Mouse (Mus musculus): ENCODE results near the gene Acad10.
"Not testable (repeated sequence)": the region's sequence is repeated elsewhere in the genome, so short reads cannot be mapped to it uniquely, and the experiment has no call there.

Gene Acad10

GRCm38 (mm10) chr5:121657656-121658055, 2.7 kb downstream of the Acad10 start:
- not testable (repeated sequence) for DNase-seq (ENCODE audit: low read depth)

GRCm38 (mm10) chr5:121656866-121657265, 3.4 kb downstream of the Acad10 start:
- DNase-seq (ENCODE audit: low read depth), result not testable (repeated sequence)

- DNase-seq (ENCODE audit: low read depth), result no peak
These were observed 5.8 kb downstream of the Acad10 start for GRCm38 (mm10) chr5:121654526-121654925.

GRCm38 (mm10) chr5:121649134-121649533, 11.2 kb downstream of the Acad10 start:
- DNase-seq (ENCODE audit: low read depth), result no peak

GRCm38 (mm10) chr5:121639601-121640000, 20.7 kb downstream of the Acad10 start:
- DNase-seq (ENCODE audit: low read depth), result no peak

- no peak for DNase-seq (ENCODE audit: low read depth)
These were observed 23.0 kb downstream of the Acad10 start for GRCm38 (mm10) chr5:121637296-121637695.

- DNase-seq (ENCODE audit: low read depth), result no peak
These were observed 25.6 kb downstream of the Acad10 start for GRCm38 (mm10) chr5:121634668-121635067.

GRCm38 (mm10) chr5:121632804-121633203, 27.5 kb downstream of the Acad10 start:
- no peak for DNase-seq (ENCODE audit: low read depth)

- DNase-seq (ENCODE audit: low read depth), result not testable (repeated sequence)
These were observed 29.1 kb downstream of the Acad10 start for GRCm38 (mm10) chr5:121631106-121631647.

- peak; percentile 85 for DNase-seq (ENCODE audit: low read depth)
These were observed 32.4 kb downstream of the Acad10 start for GRCm38 (mm10) chr5:121627871-121628270.

GRCm38 (mm10) chr5:121623241-121623640, 37.1 kb downstream of the Acad10 start:
- peak; percentile 47 for DNase-seq (ENCODE audit: low read depth)

GRCm38 (mm10) chr5:121621102-121621501, 39.2 kb downstream of the Acad10 start:
- no peak for DNase-seq (ENCODE audit: low read depth)

GRCm38 (mm10) chr5:121618592-121619513, 41.5 kb downstream of the Acad10 start, which contains the start of gene Acad12:
Gene Acad12 (minus strand): TSS chr5:121618938.
- peak; percentile 95 for DNase-seq (ENCODE audit: low read depth)

GRCm38 (mm10) chr5:121614921-121615320, 45.4 kb downstream of the Acad10 start:
- not testable (repeated sequence) for DNase-seq (ENCODE audit: low read depth)

GRCm38 (mm10) chr5:121612036-121612435, 48.3 kb downstream of the Acad10 start:
- no peak for DNase-seq (ENCODE audit: low read depth)

- DNase-seq (ENCODE audit: low read depth), result not testable (repeated sequence)
These were observed 50.7 kb downstream of the Acad10 start for GRCm38 (mm10) chr5:121609556-121610135.

GRCm38 (mm10) chr5:121606151-121606550, 54.2 kb downstream of the Acad10 start:
- DNase-seq (ENCODE audit: low read depth), result peak; percentile 88

- not testable (repeated sequence) for DNase-seq (ENCODE audit: low read depth)
These were observed 56.5 kb downstream of the Acad10 start for GRCm38 (mm10) chr5:121603815-121604214.

GRCm38 (mm10) chr5:121601547-121602299, 58.6 kb downstream of the Acad10 start:
- DNase-seq (ENCODE audit: low read depth), result peak; percentile 96

- no peak for DNase-seq (ENCODE audit: low read depth)
These were observed 61.3 kb downstream of the Acad10 start for GRCm38 (mm10) chr5:121598871-121599610.

GRCm38 (mm10) chr5:121597991-121598537, 62.2 kb downstream of the Acad10 start:
- DNase-seq (ENCODE audit: low read depth), result no peak
